Mouse (Mus musculus): Measurements from ENCODE around the gene Ptges.

DNA sequence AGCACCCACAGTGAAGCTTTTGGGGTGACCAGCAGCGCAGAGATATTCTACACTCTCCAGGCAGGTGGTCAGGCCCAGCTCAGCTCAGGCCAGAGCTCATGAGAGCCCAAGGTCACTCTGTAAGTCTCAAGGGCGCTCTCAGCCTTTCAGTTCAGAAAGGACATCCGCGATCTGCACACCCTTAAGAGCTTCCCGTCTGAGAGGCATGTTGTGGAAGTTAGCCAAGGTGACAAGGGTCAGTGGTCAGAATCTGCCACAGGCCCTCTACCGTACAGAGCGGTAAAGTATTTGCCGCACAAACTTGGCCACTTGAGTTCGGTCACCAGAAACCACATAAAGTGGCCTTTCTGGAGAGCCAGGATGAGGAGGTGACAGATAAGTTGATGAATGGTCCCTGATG is 66.1 kb downstream of the Ptges start:
- TF ChIP-seq USF1 (IDR thresholded peaks at IDR 0.05; ENCODE audit: low read depth), result no peak
- no peak for TF ChIP-seq E2F4 (IDR thresholded peaks at IDR 0.05; ENCODE audit: insufficient read depth)
- TF ChIP-seq POLR2A (IDR thresholded peaks at IDR 0.05; ENCODE audit: insufficient read length, low read depth), result no peak
- TF ChIP-seq REST (IDR thresholded peaks at IDR 0.05; ENCODE audit: insufficient read depth, insufficient read length), result no peak
- no peak for TF ChIP-seq POLR2AphosphoS2 (IDR thresholded peaks at IDR 0.05; ENCODE audit: insufficient read length, low read depth)
- TF ChIP-seq MAX (IDR thresholded peaks at IDR 0.05; ENCODE audit: low read depth), result no peak
- TF ChIP-seq CEBPB (IDR thresholded peaks at IDR 0.05; ENCODE audit: insufficient read depth, poor library complexity, severe bottlenecking), result no peak
- TF ChIP-seq TCF3 (IDR thresholded peaks at IDR 0.05; ENCODE audit: insufficient read length, low read depth), result no peak
